Mouse (Mus musculus): ENCODE results near the gene Irf2bp1.

- TF ChIP-seq FLI1 (IDR thresholded peaks at IDR 0.05; ENCODE audit: low read length) (no peak), GATA1 (IDR thresholded peaks at IDR 0.05; ENCODE audit: borderline replicate concordance, low read length) (no peak)
Observed at GRCm38 (mm10) chr7:19021048-19021447, 17.2 kb downstream of the Irf2bp1 start.
